Mouse (Mus musculus) kidney, adult 2 months (tissue): ENCODE measurements at regions not wholly inside any gene's neighbourhood (a gene's known extent, or its start where the extent isn't known, plus 50 kb on each side); places are given as distances from the start of the nearest gene placed in this dataset.

Source experiments
- CTCF ChIP-seq: fragments of 200-500 bp; conservative IDR thresholded peaks from 2 replicates; pipeline ENCODE4 v1.5.1; 2011; ENCODE audit warnings: low read depth, mild to moderate bottlenecking, control low read depth, low read length, moderate library complexity, mixed read lengths; ENCODE audit not compliant: insufficient read depth, insufficient read length
- POLR2A ChIP-seq: fragments of 200-500 bp; IDR thresholded peaks from one replicate; pipeline ENCODE4 v1.6.1; 2011; ENCODE audit warnings: low read depth, low read length, control low read depth

DNA sequence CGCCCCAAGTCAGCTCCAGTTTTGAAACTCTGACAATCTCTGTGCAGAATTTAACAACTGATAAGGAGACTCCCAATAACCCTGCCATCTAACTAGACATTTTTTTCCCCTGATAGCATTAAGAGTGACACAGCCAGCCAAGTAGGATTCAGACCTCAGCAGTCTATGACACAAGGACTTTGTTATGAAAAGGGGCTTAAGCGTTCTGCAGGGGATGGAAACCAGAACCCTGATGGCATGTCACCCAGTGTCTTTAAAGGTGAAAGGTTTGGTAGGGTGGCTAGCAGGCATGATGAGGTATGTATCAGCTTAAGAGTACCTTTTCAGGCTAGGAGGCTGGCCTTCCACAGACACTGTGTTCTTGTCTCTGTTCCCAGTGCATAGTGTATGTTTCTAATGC, 199.8 kb downstream of the Inhba start:
- no peak for TF ChIP-seq CTCF
- TF ChIP-seq POLR2A, result no peak
